Mouse (Mus musculus) lung, embryonic 16.5 days (tissue): ENCODE data around the gene Rimbp2. TPM values are rescaled to one million over a fixed set of nuclear protein-coding genes. Genes with fewer than 3 reads are reported as not detected.
"Not testable (repeated sequence)": the region's sequence is repeated elsewhere in the genome, so short reads cannot be mapped to it uniquely, and the experiment has no call there.

ENCODE experiments used
- ATAC-seq: fragments of 200-750 bp; cut with Nextera tagmentation; 2 replicates; pipeline ENCODE4 v1.8.0; 2017; ENCODE audit warnings: low read depth, mild to moderate bottlenecking, moderate library complexity
- H3K27ac ChIP-seq: fragments of 300-500 bp; sonication (generic); 2 replicates; pipeline ENCODE4 v1.5.1; 2014; ENCODE audit warnings: mild to moderate bottlenecking, control low read depth, low read length
- H3K27me3 ChIP-seq: fragments of 300-500 bp; sonication (generic); 2 replicates; pipeline ENCODE4 v1.6.1; 2014; ENCODE audit warnings: low read depth, low read length, mixed read lengths; ENCODE audit not compliant: control insufficient read depth, insufficient read depth
- H3K36me3 ChIP-seq: fragments of 300-500 bp; sonication (generic); 2 replicates; pipeline ENCODE4 v1.6.1; 2014; ENCODE audit warnings: low read length; ENCODE audit not compliant: control insufficient read depth, insufficient read depth
- H3K4me1 ChIP-seq: fragments of 300-500 bp; sonication (generic); replicated peaks from 2 replicates; pipeline ENCODE4 v1.6.1; 2014; ENCODE audit warnings: low read length, mixed read lengths; ENCODE audit not compliant: control insufficient read depth, insufficient read depth
- H3K4me2 ChIP-seq: fragments of 300-500 bp; sonication (generic); 2 replicates; pipeline ENCODE4 v1.6.1; 2014; ENCODE audit warnings: low read depth, low read length, control low read depth
- H3K4me3 ChIP-seq: fragments of 300-500 bp; sonication (generic); 2 replicates; pipeline ENCODE4 v1.5.1; 2014; ENCODE audit warnings: mild to moderate bottlenecking, low read length, control low read depth
- H3K9ac ChIP-seq: fragments of 300-500 bp; sonication (generic); 2 replicates; pipeline ENCODE4 v1.6.1; 2014; ENCODE audit warnings: low read length, control low read depth
- H3K9me3 ChIP-seq: fragments of 300-500 bp; sonication (generic); 2 replicates; pipeline ENCODE4 v1.6.1; 2016; ENCODE audit warnings: low read length; ENCODE audit not compliant: control insufficient read depth
- WGBS: fragments of 180-500 bp; shearing (Covaris S2); extraction: QIAGEN DNeasy Blood & Tissue Kit; methylation state at CpG from one replicate; pipeline ENCODE4 v1.1.7; 2014; 5-methylcytosine and 5-hydroxymethylcytosine counted together
- polyA plus RNA-seq: library from polyadenylated mRNA; unstranded; fragments of >200 nt; fragmentation: Nextera tagmentation; extraction: Ambion mirVana; gene quantifications from 2 replicates; pipeline ENCODE4 v1.2.1, GENCODE M21; 2015

Gene Rimbp2
- polyA plus RNA-seq, 1 experiment from 2014 or later: 0.24 TPM

- no peaks in the 10 kb centered on the region for H3K9me3 ChIP-seq
- no peak overlapping the region for H3K9ac ChIP-seq
- ATAC-seq: no peak
- no peak overlapping the region for H3K27ac ChIP-seq
- 34% methylated on average over 5 of the region's 5 CpGs for WGBS
- H3K36me3 ChIP-seq: no peaks in the 10 kb centered on the region
- no peak overlapping the region for H3K4me2 ChIP-seq
- H3K4me3 ChIP-seq: no peak overlapping the region
- H3K4me1 ChIP-seq: no peaks in the 10 kb centered on the region
- H3K27me3 ChIP-seq: no peaks in the 10 kb centered on the region
Observed at GRCm38 (mm10) chr5:128730634-128731033, 222.7 kb downstream of the Rimbp2 start.

DNA sequence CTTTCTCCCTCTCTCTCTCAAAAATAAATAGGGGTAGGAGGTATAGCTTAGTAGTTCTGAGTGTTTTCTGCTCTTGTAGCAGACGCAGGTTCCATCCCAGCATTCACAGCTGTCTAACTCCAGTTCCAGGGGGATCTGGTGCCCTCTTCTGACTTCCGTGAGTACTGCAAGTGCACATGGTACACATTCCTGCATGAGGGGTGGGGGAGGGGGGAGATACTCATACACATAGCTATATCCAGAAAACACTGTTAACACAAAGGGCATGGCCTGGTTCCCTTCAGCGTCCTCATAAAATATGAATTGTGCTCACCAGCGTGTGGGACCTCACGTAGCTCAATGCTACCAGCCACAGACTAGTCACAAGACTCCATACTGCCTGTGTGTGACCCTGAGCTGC, 223.9 kb downstream of the Rimbp2 start:
- no peak overlapping the region for H3K9ac ChIP-seq
- H3K27ac ChIP-seq: no peak overlapping the region
- no peaks in the 10 kb centered on the region for H3K9me3 ChIP-seq
- H3K4me3 ChIP-seq: no peak overlapping the region
- no peaks in the 10 kb centered on the region for H3K36me3 ChIP-seq
- WGBS: 76% methylated on average over 5 of the region's 5 CpGs
- H3K4me1 ChIP-seq: no peaks in the 10 kb centered on the region
- H3K27me3 ChIP-seq: no peaks in the 10 kb centered on the region
- H3K4me2 ChIP-seq: no peak overlapping the region
- no peak for ATAC-seq

- WGBS: 89% methylated on average over 11 of the region's 11 CpGs
- not testable (repeated sequence) for H3K9ac ChIP-seq, H3K36me3 ChIP-seq, H3K27me3 ChIP-seq, ATAC-seq, H3K4me3 ChIP-seq, H3K9me3 ChIP-seq, H3K27ac ChIP-seq, H3K4me2 ChIP-seq, H3K4me1 ChIP-seq
Observed at GRCm38 (mm10) chr5:128720461-128720860, 232.8 kb downstream of the Rimbp2 start.

GRCm38 (mm10) chr5:128715171-128715570, 238.1 kb downstream of the Rimbp2 start:
- Histone ChIP-seq H3K36me3 (no peaks in the 10 kb centered on the region), H3K27ac (no peak overlapping the region), H3K4me2 (no peak overlapping the region), H3K9ac (no peak overlapping the region), H3K4me3 (no peak overlapping the region), H3K27me3 (no peaks in the 10 kb centered on the region), H3K9me3 (no peaks in the 10 kb centered on the region), H3K4me1 (no peaks in the 10 kb centered on the region)
- no peak for ATAC-seq
- WGBS: 71% methylated on average over 16 of the region's 16 CpGs

DNA sequence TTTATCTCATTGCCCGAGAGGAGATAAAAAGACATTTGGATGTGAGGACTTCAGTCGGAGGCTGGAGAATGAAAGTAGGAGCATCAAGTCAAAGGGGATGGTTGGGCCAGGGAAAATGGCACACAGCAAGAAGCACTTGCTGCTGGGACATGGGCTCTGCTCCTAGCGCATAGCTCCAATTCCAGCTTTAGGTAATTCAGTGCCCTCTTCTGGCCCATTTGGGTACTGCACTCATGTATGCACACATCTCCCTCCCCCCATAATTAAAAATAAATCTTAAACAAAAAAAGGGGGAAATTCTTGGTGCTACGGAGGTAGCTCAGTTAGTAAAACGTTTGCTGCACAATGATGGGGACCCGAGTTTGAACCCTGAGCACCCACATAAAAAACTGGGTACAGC, 241.4 kb downstream of the Rimbp2 start:
- no peak overlapping the region for H3K27ac ChIP-seq
- H3K27me3 ChIP-seq: no peaks in the 10 kb centered on the region
- ATAC-seq: no peak
- no peaks in the 10 kb centered on the region for H3K36me3 ChIP-seq
- H3K4me2 ChIP-seq: no peak overlapping the region
- H3K4me1 ChIP-seq: no peaks in the 10 kb centered on the region
- no peak overlapping the region for H3K4me3 ChIP-seq
- H3K9me3 ChIP-seq: no peaks in the 10 kb centered on the region
- no peak overlapping the region for H3K9ac ChIP-seq
- WGBS: 74% methylated on average over 6 of the region's 6 CpGs

DNA sequence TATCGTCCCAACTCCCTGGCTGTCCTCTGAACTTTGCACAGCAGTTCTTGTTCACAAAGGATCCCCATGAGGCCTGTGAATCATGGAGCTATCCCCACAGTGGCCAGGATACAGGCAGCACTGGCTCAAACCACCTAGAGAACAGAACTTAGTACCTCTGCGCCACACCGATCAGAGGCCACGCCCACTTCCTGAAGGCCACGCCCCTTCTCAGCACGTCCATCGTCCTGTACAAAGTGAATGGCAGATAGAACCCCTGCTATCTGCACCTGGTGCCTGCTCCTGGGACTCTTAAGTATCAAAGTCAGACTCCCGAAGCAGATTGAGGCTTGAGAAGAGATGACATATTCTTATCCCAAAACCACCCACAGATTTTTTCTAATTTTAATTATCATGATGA, 242.7 kb downstream of the Rimbp2 start:
- no peak for ATAC-seq
- no peaks in the 10 kb centered on the region for H3K9me3 ChIP-seq
- no peaks in the 10 kb centered on the region for H3K27me3 ChIP-seq
- no peak overlapping the region for H3K27ac ChIP-seq
- no peak overlapping the region for H3K4me2 ChIP-seq
- no peak overlapping the region for H3K4me3 ChIP-seq
- no peak overlapping the region for H3K9ac ChIP-seq
- no peaks in the 10 kb centered on the region for H3K4me1 ChIP-seq
- no peaks in the 10 kb centered on the region for H3K36me3 ChIP-seq
- WGBS: 28% methylated on average over 8 of the region's 8 CpGs

- H3K36me3 ChIP-seq: no peaks in the 10 kb centered on the region
- no peaks in the 10 kb centered on the region; the same call in 1 of the 2 replicates for H3K4me1 ChIP-seq
- no peak overlapping the region for H3K9ac ChIP-seq
- H3K4me3 ChIP-seq: no peak overlapping the region
- H3K4me2 ChIP-seq: no peak overlapping the region
- H3K27ac ChIP-seq: no peak overlapping the region
- no peaks in the 10 kb centered on the region for H3K27me3 ChIP-seq
- no peak for ATAC-seq
- WGBS: 75% methylated on average over 5 of the region's 5 CpGs
- no peaks in the 10 kb centered on the region for H3K9me3 ChIP-seq
Observed at GRCm38 (mm10) chr5:128708929-128709328, 244.4 kb downstream of the Rimbp2 start.

Other genes starting within 250 kb of the Rimbp2 start
- gene Stx2, start 55.1 kb upstream of the Rimbp2 start, polyA plus RNA-seq: 28.3 and 29.5 TPM in 2 replicates
- gene Ran, start 66.6 kb upstream of the Rimbp2 start, polyA plus RNA-seq: 499 and 543 TPM in 2 replicates
- 1.7 and 1.8 TPM in 2 replicates for gene Adgrd1, start 143.3 kb upstream of the Rimbp2 start, polyA plus RNA-seq